Mouse (Mus musculus) small intestine, adult 2 months (tissue): ENCODE results near the gene Fam216b. TPM values are rescaled to one million over a fixed set of nuclear protein-coding genes. Genes with fewer than 3 reads are reported as not detected.

Experiments used
- H3K27ac ChIP-seq: fragments of 200-500 bp; 2 replicates; pipeline ENCODE4 v1.5.1; 2012; ENCODE audit warnings: low read depth, low read length, control low read depth, inconsistent platforms; ENCODE audit not compliant: insufficient read depth
- H3K27me3 ChIP-seq: fragments of 200-500 bp; 2 replicates; pipeline ENCODE4 v1.6.1; 2012; ENCODE audit warnings: mild to moderate bottlenecking, moderate library complexity, low read length, inconsistent platforms; ENCODE audit not compliant: control insufficient read depth, insufficient read depth
- H3K36me3 ChIP-seq: fragments of 200-500 bp; 2 replicates; pipeline ENCODE4 v1.6.1; 2012; ENCODE audit warnings: mild to moderate bottlenecking, low read length, control low read depth, inconsistent platforms; ENCODE audit not compliant: control insufficient read depth, insufficient read depth
- H3K4me1 ChIP-seq: fragments of 200-500 bp; 2 replicates; pipeline ENCODE4 v1.6.1; 2012; ENCODE audit warnings: low read length, inconsistent platforms, mixed read lengths; ENCODE audit not compliant: control insufficient read depth, insufficient read depth, insufficient read length
- H3K4me3 ChIP-seq: fragments of 200-500 bp; 2 replicates; pipeline ENCODE4 v1.5.1; 2012; ENCODE audit warnings: low read depth, mild to moderate bottlenecking, control low read depth, inconsistent platforms, low read length, moderate library complexity
- CTCF ChIP-seq: fragments of 200-500 bp; IDR thresholded peaks from 2 replicates; pipeline ENCODE4 v1.5.1; 2012; ENCODE audit warnings: low read depth, mild to moderate bottlenecking, control low read depth, inconsistent platforms, low read length, moderate library complexity, mixed read lengths; ENCODE audit not compliant: insufficient replicate concordance, insufficient read length; ENCODE audit errors: extremely low read depth
- POLR2A ChIP-seq: fragments of 200-500 bp; IDR thresholded peaks from 2 replicates; pipeline ENCODE4 v1.6.1; 2012; ENCODE audit warnings: low read depth, mild to moderate bottlenecking, control low read depth, inconsistent platforms, low read length, moderate library complexity
- WGBS: fragments of 180-500 bp; shearing (Covaris S2); methylation state at CpG from one replicate; pipeline ENCODE4 v1.1.7; 2018; 5-methylcytosine and 5-hydroxymethylcytosine counted together
- polyA plus RNA-seq: library from polyadenylated mRNA; depleted of rRNA; stranded (reverse); fragments of >200 nt; gene quantifications from 2 replicates; pipeline ENCODE4 v1.2.3, GENCODE M21; 2012

Fam216b gene
- polyA plus RNA-seq, 1 experiment, result not detected

DNA sequence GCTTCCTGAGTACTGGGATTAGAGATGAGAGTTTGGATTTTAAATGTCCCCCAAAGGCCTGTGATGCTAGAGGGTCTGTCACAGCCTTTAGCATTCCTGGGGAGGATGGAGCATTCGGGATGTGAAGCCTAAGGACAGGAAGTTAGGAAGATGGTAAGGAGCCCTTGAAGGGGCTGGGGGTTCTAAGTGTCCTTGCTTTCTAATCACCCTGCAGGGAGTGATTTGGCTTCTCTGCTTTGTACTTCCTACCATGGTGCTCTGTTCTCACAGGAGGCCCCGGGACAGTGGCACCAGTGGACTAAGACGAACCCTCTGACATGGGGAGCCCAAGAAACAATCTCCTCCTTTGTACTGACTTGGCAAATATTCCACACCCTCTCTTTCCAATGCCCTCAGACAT, 23.7 kb upstream of the Fam216b start:
- no peaks in the 10 kb centered on the region for H3K4me1 ChIP-seq
- H3K27me3 ChIP-seq, result no peaks in the 10 kb centered on the region
- no peak overlapping the region for H3K27ac ChIP-seq
- 94% methylated on average over 3 of the region's 3 CpGs for WGBS
- H3K4me3 ChIP-seq, result no peak overlapping the region
- no peak for TF ChIP-seq CTCF
- no peak for TF ChIP-seq POLR2A
- H3K36me3 ChIP-seq, result no peaks in the 10 kb centered on the region

DNA sequence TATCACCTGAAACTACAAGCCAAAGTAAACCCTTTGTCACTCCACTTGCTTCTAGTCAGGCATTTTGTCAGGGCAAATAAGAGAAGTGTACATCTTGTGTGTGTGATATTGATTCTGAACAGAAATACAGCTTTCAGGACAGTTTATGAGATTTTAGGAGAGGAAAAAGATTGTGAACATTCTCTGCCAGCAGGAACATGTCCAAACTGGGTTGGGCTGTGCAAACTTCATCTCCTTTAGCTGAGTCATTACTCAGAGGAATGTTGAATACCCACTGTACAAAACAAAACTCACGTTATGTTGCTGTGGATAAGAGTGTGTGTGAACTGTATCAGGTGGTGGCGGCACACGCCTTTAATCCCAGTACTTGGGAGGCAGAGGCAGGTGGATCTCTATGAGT, 22.1 kb upstream of the Fam216b start:
- WGBS, result 76% methylated on average over 3 of the region's 3 CpGs
- no peaks in the 10 kb centered on the region for H3K4me1 ChIP-seq
- no peak overlapping the region for H3K4me3 ChIP-seq
- no peaks in the 10 kb centered on the region for H3K36me3 ChIP-seq
- no peak for TF ChIP-seq POLR2A
- TF ChIP-seq CTCF, result no peak
- H3K27ac ChIP-seq, result no peak overlapping the region
- no peaks in the 10 kb centered on the region for H3K27me3 ChIP-seq

DNA sequence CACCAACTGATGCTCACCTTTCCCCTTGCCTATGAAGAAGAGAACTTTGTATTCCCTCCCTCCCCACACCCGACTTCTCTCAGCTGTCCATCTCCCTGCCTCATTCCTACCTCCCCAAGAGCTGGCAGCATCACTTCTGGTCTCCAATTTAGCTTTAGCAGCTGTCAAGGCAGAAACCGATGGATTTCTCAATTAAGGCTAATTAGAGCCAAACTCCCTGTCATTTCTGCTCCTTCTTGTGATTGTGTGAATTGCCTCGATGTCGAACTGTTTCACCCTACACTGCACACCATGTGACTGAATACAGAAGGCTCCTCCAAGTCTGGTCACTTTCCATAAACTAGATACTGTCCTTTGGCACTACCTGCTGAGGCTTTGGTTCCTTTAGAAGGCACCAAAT, 20.6 kb upstream of the Fam216b start:
- Histone ChIP-seq H3K4me3 (no peak overlapping the region), H3K27ac (no peak overlapping the region)
- 77% methylated on average over 4 of the region's 4 CpGs for WGBS

DNA sequence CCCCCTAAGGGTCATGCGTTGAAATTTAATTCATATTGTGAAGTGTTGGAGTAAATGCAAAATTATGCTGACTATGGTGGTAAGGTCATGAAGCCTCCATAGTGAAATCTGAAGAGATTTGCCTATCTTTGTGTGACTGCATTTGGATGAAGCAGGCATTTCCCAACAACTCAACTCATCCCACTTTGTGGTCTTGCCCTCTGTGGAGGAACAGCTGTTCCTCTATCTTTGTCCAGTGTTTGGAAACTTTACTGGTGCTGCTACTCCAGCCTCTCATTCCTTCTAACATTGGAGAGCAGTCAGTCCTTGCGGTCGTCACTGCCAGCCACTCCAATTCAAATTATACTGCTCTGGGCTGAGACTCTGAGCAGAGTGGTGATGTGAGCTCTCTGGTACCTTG, 19.6 kb upstream of the Fam216b start:
- H3K36me3 ChIP-seq, result no peaks in the 10 kb centered on the region
- H3K27ac ChIP-seq, result no peak overlapping the region
- WGBS, result 71% methylated on average over 3 of the region's 3 CpGs
- TF ChIP-seq CTCF, result no peak
- no peak for TF ChIP-seq POLR2A
- no peak overlapping the region for H3K4me3 ChIP-seq
- H3K27me3 ChIP-seq, result no peaks in the 10 kb centered on the region
- no peaks in the 10 kb centered on the region for H3K4me1 ChIP-seq

More for the DNA sequence above, 20.6 kb upstream of the Fam216b start:
- TF ChIP-seq CTCF (no peak), POLR2A (no peak)
- Histone ChIP-seq H3K27me3 (no peaks in the 10 kb centered on the region), H3K36me3 (no peaks in the 10 kb centered on the region), H3K4me1 (no peaks in the 10 kb centered on the region)

DNA sequence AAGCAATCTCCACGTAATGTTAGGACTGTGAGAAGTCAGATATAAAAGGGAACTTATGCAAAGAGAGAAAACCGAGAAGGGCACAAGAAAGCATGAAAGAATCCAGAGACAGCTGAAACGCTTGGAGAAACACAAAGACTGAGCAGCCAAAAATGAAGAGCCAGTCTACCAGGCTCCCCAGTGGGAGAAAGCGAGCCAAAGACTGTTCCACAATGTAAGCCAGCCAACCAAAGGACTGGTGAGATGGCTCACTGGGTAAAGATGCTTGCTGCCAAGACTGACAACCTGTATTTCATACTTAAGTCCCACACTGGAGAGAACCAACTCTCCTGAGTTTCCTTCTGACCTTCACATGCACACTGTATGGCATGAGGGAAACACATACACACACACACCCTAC, 784 bp upstream of the Fam216b start:
- no peak overlapping the region for H3K4me3 ChIP-seq
- no peak overlapping the region for H3K27ac ChIP-seq
- H3K4me1 ChIP-seq, result no peaks in the 10 kb centered on the region
- H3K36me3 ChIP-seq, result no peaks in the 10 kb centered on the region
- H3K27me3 ChIP-seq, result no peaks in the 10 kb centered on the region
- WGBS, result 68% methylated on average over 4 of the region's 4 CpGs
- TF ChIP-seq CTCF, result no peak
- TF ChIP-seq POLR2A, result no peak

DNA sequence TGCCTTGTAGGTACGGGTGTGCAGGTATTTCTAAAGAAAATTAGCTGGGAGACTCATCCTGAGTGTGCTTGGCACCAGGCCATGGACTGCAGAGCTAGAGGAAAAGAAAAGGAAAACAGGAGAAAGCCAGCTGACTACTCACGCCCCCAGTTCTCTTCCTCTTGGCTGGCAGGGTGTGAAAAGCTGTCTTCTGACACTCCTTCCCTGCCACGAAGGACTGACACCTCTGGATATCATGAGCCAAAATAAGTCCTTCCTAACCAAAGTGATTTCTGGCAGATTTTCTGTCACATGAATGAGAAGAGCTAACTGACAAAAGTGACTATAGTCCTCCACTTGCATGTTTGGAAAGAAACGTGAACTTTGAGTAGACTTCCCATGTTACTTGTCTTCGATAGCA, 5.3 kb downstream of the Fam216b start:
- no peaks in the 10 kb centered on the region for H3K36me3 ChIP-seq
- WGBS, result 62% methylated on average over 5 of the region's 5 CpGs
- TF ChIP-seq CTCF, result no peak
- TF ChIP-seq POLR2A, result no peak
- H3K4me3 ChIP-seq, result no peak overlapping the region
- H3K27me3 ChIP-seq, result no peaks in the 10 kb centered on the region
- no peaks in the 10 kb centered on the region for H3K4me1 ChIP-seq
- H3K27ac ChIP-seq, result no peak overlapping the region

DNA sequence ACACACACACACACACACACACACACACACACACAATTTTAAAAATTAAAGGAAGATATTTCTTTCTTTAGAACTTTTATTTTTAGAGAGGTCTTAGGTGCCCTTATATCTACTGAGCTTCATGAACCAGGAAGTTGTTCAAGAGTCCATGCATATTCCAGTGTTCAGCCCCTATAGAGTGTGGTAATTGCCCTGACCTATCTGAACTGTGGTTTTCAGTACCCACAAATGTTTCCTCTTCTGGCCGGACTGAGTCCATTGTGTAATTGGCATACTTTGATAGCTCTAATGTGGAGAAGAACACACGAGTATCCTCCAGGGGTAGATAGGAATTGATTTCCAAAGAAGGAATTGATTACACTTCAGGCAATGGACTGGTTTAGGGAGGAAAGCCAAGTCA, 11.3 kb downstream of the Fam216b start:
- TF ChIP-seq POLR2A (no peak), CTCF (no peak)
- 40% methylated on average over 2 of the region's 2 CpGs for WGBS
- Histone ChIP-seq H3K27me3 (no peaks in the 10 kb centered on the region), H3K27ac (no peak overlapping the region), H3K4me3 (no peak overlapping the region), H3K36me3 (no peaks in the 10 kb centered on the region), H3K4me1 (no peaks in the 10 kb centered on the region)
